Comparison of ENCODE assay signal across 9 mouse cellular contexts in genomic region chr13:21268262-21268661, GRCm38 (mm10). TPM values are rescaled to one million over a fixed set of nuclear protein-coding genes. Genes with fewer than 3 reads are reported as not detected.
DNase-seq lines count a peak whose midpoint lies in the region; ATAC-seq lines count a peak whose summit lies in the region.
"Had no signal": no experiment of that assay in that cellular context is flagged by ENCODE, and none has a peak within 500 bp of the region (broad histone marks: within the 10 kb centered on the region; RNA-seq: fewer than 3 reads in every experiment).

No protein-coding gene starts in this region.

- no peak overlapping the region for H3K9ac ChIP-seq in hindbrain, embryonic 11.5 days (ENCODE audit: low read depth, low read length)
- no peak overlapping the region for H3K9ac ChIP-seq in forebrain, embryonic 12.5 days
- no peak overlapping the region for H3K9ac ChIP-seq in liver, embryonic 15.5 days

- H3K36me3 ChIP-seq in hindbrain, embryonic 10.5 days, result no peaks in the 10 kb centered on the region
- no peaks in the 10 kb centered on the region for H3K36me3 ChIP-seq in hindbrain, embryonic 11.5 days (ENCODE audit: control insufficient read depth, insufficient read depth, low read length)
- no peaks in the 10 kb centered on the region for H3K36me3 ChIP-seq in forebrain, embryonic 12.5 days (replicated peaks)
- H3K36me3 ChIP-seq in liver, embryonic 15.5 days (replicated peaks), result no peaks in the 10 kb centered on the region

- peak overlapping the region; percentile 41 for H3K4me3 ChIP-seq in hindbrain, embryonic 10.5 days
- no peak overlapping the region for H3K4me3 ChIP-seq in hindbrain, embryonic 11.5 days (ENCODE audit: low read depth, low read length)
- H3K4me3 ChIP-seq in forebrain, embryonic 12.5 days (replicated peaks), result 0 out of 2 replicates have a peak overlapping the region, but pooled peaks have one; percentile 4
- no peak overlapping the region for H3K4me3 ChIP-seq in liver, embryonic 15.5 days (replicated peaks)
- H3K4me3 ChIP-seq: myocyte had no signal

- DNase-seq in hindbrain, embryonic 10.5 days (ENCODE audit: low spot score), result no peak
- no peak for DNase-seq in hindbrain, embryonic 11.5 days (ENCODE audit: low spot score)
- peak; percentile 81 for DNase-seq in ES-CJ7 (ENCODE audit: low read depth, low spot score)
- no peak for DNase-seq in thymus, postnatal 4 days
- DNase-seq in spleen, postnatal 10 days (ENCODE audit: low spot score in 2 of 2), result no peak

- WGBS in hindbrain, embryonic 10.5 days, result 3% methylated on average over 1 of the region's 1 CpGs
- 0% methylated on average over 1 of the region's 1 CpGs for WGBS in hindbrain, embryonic 11.5 days
- WGBS in forebrain, embryonic 12.5 days, result 2% methylated on average over 1 of the region's 1 CpGs
- WGBS in liver, embryonic 15.5 days (ENCODE audit: insufficient replicate concordance), result 0% methylated on average over 1 of the region's 1 CpGs

- no peak overlapping the region for H3K4me2 ChIP-seq in hindbrain, embryonic 11.5 days (replicated peaks; ENCODE audit: low read depth, low read length)
- peak overlapping the region; percentile 37 for H3K4me2 ChIP-seq in forebrain, embryonic 12.5 days
- H3K4me2 ChIP-seq in liver, embryonic 15.5 days, result peak overlapping the region; percentile 38

- no peak overlapping the region for H3K27ac ChIP-seq in hindbrain, embryonic 10.5 days
- no peak overlapping the region for H3K27ac ChIP-seq in hindbrain, embryonic 11.5 days (ENCODE audit: low read depth, low read length)
- no peak overlapping the region for H3K27ac ChIP-seq in forebrain, embryonic 12.5 days
- H3K27ac ChIP-seq in liver, embryonic 15.5 days (replicated peaks), result no peak overlapping the region

- H3K9me3 ChIP-seq in hindbrain, embryonic 10.5 days, result no peaks in the 10 kb centered on the region
- no peaks in the 10 kb centered on the region for H3K9me3 ChIP-seq in hindbrain, embryonic 11.5 days (ENCODE audit: control insufficient read depth, low read length)
- no peaks in the 10 kb centered on the region for H3K9me3 ChIP-seq in forebrain, embryonic 12.5 days
- H3K9me3 ChIP-seq in liver, embryonic 15.5 days (replicated peaks), result no peaks in the 10 kb centered on the region

- no peak for ATAC-seq in hindbrain, embryonic 11.5 days (ENCODE audit: low FRiP score)
- ATAC-seq in forebrain, embryonic 12.5 days (ENCODE audit: low FRiP score), result no peak
- no peak for ATAC-seq in liver, embryonic 15.5 days (ENCODE audit: insufficient read depth)
- no peak for ATAC-seq in erythroid progenitor cell, adult 5-6 weeks (replicated peaks; ENCODE audit: low FRiP score, poor library complexity, severe bottlenecking)

- H3K27me3 ChIP-seq in hindbrain, embryonic 10.5 days (ENCODE audit: insufficient read depth, poor library complexity, severe bottlenecking), result peaks cover 2% of the 10 kb centered on the region
- H3K27me3 ChIP-seq in hindbrain, embryonic 11.5 days (ENCODE audit: control insufficient read depth, insufficient read depth, low read length), result no peaks in the 10 kb centered on the region
- H3K27me3 ChIP-seq in forebrain, embryonic 12.5 days, result peaks cover 13% of the 10 kb centered on the region; the same call in 1 of the 2 replicates
- peaks cover 9% of the 10 kb centered on the region; the same call in 1 of the 2 replicates for H3K27me3 ChIP-seq in liver, embryonic 15.5 days

- peaks cover 11% of the 10 kb centered on the region; the same call in 1 of the 2 replicates for H3K4me1 ChIP-seq in hindbrain, embryonic 10.5 days (replicated peaks)
- no peaks in the 10 kb centered on the region for H3K4me1 ChIP-seq in hindbrain, embryonic 11.5 days (replicated peaks; ENCODE audit: control insufficient read depth, insufficient read depth, low read length)
- peaks cover 10% of the 10 kb centered on the region for H3K4me1 ChIP-seq in forebrain, embryonic 12.5 days
- H3K4me1 ChIP-seq in liver, embryonic 15.5 days (replicated peaks), result peaks cover 9% of the 10 kb centered on the region; the same call in 1 of the 2 replicates

RNA-seq across cellular contexts. Expression of gene Gpx5, which starts 24.3 kb away (rescaled TPM):
- not detected in 2 replicates for polyA plus RNA-seq in hindbrain, embryonic 10.5 days (2016; fragmentation: Nextera tagmentation; extraction: Ambion mirVana)
- not detected in 2 replicates for polyA plus RNA-seq in hindbrain, embryonic 11.5 days (2014; fragmentation: Nextera tagmentation; extraction: Ambion mirVana)
- polyA plus RNA-seq in forebrain, embryonic 12.5 days (2016; fragmentation: Nextera tagmentation; extraction: Ambion mirVana), result not detected in 2 replicates
- not detected in 2 replicates for polyA plus RNA-seq in liver, embryonic 15.5 days (2015; fragmentation: Nextera tagmentation; extraction: Ambion mirVana)
- not detected in 2 replicates for total RNA-seq in erythroid progenitor cell, adult 5-6 weeks (2015; ENCODE audit: low replicate concordance)
- total RNA-seq in erythroid progenitor cell, adult 5-6 weeks (2017; ENCODE audit: low replicate concordance), result not detected in 2 replicates
- polyA plus RNA-seq: myocyte had no signal

RNA-seq across cellular contexts. Expression of gene Gpx6, which starts 43.7 kb away (rescaled TPM):
- polyA plus RNA-seq in hindbrain, embryonic 10.5 days (2016; fragmentation: Nextera tagmentation; extraction: Ambion mirVana), result 0.12 TPM in 1 of 2 replicates, not detected in the other
- polyA plus RNA-seq in hindbrain, embryonic 11.5 days (2014; fragmentation: Nextera tagmentation; extraction: Ambion mirVana), result 0.32 TPM in 1 of 2 replicates, not detected in the other
- polyA plus RNA-seq in forebrain, embryonic 12.5 days (2016; fragmentation: Nextera tagmentation; extraction: Ambion mirVana), result not detected in 2 replicates
- polyA plus RNA-seq in liver, embryonic 15.5 days (2015; fragmentation: Nextera tagmentation; extraction: Ambion mirVana), result not detected in 2 replicates
- not detected in 2 replicates for total RNA-seq in erythroid progenitor cell, adult 5-6 weeks (2015; ENCODE audit: low replicate concordance)
- total RNA-seq in erythroid progenitor cell, adult 5-6 weeks (2017; ENCODE audit: low replicate concordance), result not detected in 2 replicates
- polyA plus RNA-seq: myocyte had no signal

Comparison
In these comparisons a context has a peak if more than half of its experiments do, and no peak if none do; other contexts are left out.
1. H3K4me3 ChIP-seq: peak in hindbrain, embryonic 10.5 days (single experiment) and forebrain, embryonic 12.5 days (single experiment); none in hindbrain, embryonic 11.5 days (single experiment) and liver, embryonic 15.5 days (single experiment).